Mouse (Mus musculus): ENCODE measurements around the gene Tex35.

The Tex35 gene

DNA sequence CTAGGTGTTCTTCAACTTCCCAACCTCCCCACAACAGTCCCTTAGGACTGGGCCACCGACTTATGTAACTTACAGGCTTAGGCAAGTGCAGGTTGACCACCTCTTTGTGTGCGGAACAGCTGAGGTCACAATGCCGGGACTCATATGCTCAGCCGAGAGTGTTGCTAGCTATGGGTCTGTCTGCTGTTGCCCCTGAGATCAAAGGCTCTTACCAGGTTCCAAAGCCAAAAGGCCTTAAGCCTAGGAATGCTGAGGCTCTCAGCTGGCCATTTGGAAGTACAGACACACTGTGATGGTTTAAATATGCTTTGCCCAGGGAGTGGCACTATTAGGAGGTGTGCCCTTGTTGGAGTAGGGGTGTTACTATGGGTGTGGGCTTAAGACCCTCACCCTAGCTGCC lies at the start of gene Tex35:
Tex35 (minus strand) TSS at position 101 of the 400 bp plus-strand sequence.
- DNase-seq (ENCODE audit: low spot score in 2 of 2): no peak

DNA sequence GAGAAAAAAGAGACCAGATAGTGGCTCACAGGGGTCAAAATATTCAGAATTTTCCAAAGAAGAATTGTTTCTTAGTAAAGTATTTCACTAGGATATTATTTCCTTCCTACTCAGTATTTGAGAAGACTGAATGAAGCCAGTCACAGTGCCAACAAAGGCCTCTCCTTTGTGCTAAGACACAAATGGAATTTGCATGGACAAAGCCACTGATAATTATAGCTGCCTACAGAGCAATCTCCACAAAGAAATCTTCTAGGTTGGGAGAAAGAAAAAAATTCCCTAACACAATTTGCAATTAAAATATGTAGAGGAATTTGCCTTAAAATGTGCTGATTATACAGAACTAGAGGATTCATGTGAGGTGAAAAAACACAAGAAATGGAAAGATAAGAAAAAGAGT lies 45.3 kb upstream of the Tex35 start:
- DNase-seq (ENCODE audit: low spot score in 2 of 2): no peak

DNA sequence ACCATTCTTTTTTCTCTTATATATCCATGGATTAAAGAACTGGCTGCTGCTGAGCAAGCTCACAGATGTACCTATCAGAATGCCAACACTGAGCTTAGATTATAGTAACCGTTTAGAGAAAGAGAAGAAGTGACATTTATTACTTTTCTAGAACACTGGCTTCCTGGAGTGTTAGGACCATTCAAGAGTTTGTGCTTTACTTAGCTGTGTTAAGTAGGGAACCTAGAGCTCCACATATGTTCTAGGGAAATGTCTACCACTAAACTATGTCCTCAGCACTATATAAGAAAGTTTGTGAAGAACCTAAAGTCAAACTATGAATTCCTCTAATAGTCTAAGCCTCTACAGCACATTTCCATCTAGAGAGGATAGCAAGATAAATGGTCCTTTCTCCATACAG lies 41.6 kb upstream of the Tex35 start:
- DNase-seq (ENCODE audit: low spot score in 2 of 2): no peak

DNA sequence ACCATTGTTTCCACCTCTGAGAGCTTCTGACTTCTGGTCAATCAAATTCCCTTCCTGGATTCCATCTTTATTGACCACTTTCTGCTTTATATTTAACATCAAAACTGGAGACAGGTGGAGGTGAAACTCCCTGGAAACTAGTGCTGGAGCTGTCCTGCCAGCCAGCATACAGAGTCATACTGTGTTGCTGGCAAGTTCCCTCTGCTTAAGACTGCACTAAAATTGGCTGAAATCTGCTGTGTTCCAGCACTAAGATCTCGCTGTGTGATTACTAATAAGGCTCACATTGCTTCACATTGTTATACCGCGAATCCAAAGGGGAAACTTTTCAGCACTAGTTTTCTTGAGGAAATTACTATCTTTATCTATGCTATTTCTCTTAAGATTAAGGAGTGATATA lies 36.1 kb upstream of the Tex35 start:
- DNase-seq (ENCODE audit: low spot score in 2 of 2): no peak

DNA sequence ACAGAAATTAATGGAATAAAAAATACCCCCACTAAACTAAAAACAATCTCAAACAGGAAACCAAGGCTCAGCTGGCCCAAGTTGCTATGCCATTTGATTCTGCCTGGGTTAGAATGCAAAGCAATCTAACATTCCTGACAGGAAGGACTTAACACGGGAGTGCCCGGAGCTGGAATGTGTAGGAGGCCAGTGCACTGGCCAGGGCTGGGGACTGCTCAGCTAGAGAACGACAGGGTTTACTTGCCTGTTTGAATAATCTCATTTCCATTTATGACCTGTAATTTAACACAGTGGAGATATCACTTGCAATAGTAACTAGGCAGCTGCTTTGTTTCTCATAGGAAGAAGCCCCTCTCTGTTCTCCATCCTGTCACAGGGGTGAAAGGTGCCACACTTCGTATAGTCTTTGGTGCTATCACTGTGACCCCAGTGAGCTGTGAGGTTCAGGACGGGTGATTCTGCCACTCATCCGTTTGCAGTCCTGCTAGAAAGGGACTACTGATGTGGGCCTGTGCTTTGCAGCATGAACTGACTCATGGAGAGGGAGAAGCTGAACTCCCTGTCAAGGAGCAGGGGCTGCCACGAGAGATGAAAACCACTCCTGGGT lies 34.9 kb upstream of the Tex35 start:
- no peak for DNase-seq (ENCODE audit: low spot score in 2 of 2)

DNA sequence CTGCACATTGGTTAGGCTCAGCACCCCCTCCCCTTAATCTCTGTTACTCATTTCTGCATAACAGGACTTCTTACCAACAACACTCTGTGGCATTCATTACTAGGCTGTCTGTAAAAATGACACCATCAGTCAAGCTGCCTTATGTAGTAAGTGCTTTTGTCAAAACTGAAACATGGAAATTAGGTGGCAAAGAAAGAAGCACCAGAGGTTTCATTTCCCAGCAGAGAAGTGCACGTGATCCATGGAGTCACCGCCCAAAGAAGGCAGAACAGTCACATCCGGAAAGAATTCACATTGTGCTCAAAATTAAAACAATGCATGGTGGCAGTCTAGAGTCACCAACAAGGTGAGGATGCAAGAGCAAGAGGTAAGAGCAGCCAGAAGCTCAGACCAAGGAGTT lies 32.5 kb upstream of the Tex35 start:
- no peak for DNase-seq (ENCODE audit: low spot score in 2 of 2)

DNA sequence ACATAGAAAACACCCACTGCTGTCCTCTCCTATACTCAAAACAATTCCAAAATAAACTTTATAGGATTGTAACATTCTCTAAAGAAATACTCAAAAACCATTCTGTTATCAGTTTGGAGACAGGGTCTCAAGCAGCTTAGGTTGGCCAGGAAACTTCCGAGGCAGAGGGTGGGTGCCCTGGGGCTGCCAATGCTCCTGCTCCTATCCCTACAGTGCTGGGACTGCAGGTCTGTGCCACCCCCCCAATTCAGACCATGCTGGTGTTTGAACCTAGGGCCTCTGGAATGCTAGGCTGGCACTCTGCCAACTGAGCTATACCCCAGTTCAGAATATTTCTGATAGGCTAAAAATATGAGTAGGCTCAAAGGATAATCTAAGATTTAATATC lies 29.4 kb upstream of the Tex35 start:
- DNase-seq (ENCODE audit: low spot score in 2 of 2): no peak

DNA sequence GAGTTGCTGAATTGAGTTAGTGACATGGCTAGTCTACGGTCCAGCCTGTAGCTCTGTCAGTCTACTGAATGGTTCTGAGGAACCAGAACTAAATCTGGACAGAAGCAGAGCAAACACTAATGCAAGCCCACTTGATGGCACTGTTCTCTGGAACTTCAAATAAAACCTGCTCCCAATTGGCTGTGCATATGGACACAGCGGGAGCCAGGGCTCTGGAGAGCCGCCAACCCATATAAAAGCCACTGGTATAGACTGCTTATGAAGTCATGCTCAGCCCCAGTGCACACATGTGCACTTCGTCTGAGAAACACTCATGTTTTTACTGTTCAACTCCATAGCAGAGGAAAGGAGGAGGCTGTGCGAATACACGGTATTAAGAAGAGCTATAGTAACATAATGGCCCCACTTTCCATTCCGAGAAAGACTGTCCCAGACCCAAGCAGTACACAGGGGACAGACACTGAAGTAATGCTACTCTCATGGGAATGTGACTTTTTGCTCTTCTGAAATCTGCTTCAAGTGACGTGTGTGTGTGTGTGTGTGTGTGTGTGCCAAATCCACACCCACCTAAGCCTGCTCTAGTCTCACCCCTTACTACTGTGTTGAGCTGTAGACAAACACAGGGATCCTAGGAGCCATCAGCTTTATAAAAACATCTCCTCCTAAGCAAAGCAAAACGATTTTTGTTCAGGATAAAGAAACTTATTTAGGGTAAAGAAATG lies 28.8 kb upstream of the Tex35 start:
- DNase-seq (ENCODE audit: low spot score in 2 of 2): no peak

DNA sequence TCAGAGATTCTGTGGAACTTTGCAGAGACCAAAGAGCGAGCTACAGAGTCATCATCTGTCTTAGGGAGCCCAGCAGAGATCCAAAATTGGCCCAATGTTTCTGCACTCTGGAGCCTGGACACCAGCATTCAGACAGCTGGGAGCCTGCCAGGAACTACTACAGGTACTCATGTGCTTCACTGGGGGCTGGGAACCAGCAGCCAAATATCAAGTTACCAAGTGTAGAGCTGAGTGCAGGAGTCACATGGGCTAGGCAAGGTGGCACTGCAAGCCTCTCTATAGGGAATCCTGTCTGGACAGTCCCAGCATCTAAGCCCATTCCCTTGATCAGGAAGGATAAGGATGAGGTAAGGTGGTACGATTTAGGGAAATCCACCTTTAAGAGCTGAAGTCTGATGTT lies 19.7 kb upstream of the Tex35 start:
- no peak for DNase-seq (ENCODE audit: low spot score in 2 of 2)

DNA sequence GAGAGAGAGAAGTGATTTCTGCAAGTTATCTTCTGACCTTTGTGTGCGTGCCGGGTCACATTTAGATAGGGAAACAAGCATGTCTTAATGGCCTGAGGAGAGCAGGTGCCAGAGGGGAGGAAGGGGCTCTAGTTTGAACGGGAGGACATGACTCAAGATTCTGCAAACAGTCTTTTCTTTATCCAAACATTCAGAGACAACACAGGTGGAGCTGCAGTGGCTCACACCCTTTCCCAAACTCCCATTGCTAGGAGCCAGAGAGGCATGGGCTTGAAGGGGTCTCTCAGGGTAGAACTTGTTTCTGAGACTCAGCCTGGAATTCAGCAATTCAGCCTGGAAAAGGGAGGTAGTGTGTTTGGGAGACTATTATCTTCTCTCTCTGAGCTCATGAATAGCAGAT lies 15.4 kb upstream of the Tex35 start:
- no peak for DNase-seq (ENCODE audit: low spot score in 2 of 2)

DNA sequence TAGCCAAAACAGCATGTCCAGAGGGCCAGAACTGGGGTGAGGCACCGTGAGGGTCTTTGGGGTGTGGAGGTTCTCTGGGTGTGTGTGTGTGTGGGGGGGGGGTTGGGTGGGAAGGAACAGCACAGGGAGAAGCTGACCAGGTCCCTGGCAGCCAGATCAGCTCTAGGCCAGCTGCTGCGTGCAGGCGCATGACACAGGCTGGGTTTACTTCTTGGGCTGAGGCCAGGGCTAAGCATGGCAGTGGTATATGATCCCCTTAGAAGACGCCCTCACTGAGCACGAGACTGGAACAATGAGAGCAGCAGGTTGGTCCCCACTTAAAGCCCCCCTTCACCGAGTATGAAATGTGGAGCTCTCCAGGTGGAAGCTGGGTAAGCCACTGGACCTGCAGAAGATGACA lies 10.7 kb upstream of the Tex35 start:
- no peak for DNase-seq (ENCODE audit: low spot score in 2 of 2)

DNA sequence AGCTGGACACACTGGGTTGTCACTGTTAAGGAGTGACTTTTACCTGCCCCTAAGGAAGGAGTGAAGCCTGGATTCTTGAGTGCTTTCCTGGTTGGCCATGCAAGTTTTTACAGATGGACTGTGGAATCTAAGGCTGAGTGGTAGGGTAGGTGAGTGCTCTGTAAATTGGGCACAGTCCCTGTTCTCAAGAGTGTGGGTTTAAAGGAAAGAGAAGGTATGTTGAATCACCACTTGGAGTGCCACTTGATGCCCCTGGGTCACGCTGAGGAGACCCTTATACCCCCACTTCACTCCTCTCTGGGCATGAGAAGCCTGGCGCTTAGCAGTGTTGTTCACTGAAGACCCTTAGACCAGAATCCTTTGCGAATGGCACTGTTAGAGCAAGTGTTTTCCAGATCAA lies 9.0 kb upstream of the Tex35 start:
- no peak for DNase-seq (ENCODE audit: low spot score in 2 of 2)

DNA sequence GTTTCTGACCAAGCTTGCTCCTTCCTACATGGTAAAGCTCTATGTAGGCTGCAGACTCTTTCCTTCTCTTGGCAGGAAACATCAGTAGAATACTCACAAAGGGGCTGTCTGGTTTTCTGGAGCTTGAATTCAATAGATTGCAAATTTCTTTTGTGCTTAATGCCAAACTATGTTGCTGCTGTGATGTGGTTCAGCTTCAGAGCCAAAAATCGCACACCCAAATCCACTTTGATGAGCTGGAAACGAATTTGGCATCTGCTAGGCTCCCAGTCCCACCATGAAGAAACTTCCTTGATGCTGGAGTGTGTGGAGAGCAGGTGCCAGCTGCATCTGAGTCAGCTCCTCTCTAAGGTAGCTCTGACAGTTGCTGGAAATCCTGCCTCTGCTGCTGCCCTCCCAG lies 6.0 kb upstream of the Tex35 start:
- DNase-seq (ENCODE audit: low spot score in 2 of 2): no peak

DNA sequence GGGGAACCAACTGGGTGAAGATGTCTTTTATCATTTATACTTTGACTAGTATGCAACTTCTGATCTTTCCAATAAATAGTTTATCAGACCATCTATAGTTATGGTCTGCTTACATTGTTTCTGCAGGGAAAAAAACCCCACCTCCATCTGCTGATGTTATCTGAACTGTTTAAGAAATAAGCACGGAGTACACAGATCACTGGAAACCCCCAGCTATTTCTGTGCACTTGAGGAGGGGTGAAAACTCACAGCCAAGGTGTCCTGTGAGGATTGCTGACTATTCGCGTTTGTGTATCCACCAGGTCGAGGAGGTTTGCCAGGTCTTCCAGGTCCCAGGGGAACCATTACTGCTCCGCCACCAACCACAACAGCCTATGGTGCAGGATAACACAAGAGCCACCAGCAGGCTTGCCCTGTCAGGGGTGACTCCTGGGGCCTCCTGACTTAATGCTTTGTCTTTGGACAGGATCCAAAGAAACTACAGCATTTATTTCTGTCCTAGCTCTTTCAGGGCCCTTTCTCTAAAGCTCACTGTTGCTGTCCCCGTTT lies 1.9 kb upstream of the Tex35 start:
- no peak for DNase-seq (ENCODE audit: low spot score in 2 of 2)

DNA sequence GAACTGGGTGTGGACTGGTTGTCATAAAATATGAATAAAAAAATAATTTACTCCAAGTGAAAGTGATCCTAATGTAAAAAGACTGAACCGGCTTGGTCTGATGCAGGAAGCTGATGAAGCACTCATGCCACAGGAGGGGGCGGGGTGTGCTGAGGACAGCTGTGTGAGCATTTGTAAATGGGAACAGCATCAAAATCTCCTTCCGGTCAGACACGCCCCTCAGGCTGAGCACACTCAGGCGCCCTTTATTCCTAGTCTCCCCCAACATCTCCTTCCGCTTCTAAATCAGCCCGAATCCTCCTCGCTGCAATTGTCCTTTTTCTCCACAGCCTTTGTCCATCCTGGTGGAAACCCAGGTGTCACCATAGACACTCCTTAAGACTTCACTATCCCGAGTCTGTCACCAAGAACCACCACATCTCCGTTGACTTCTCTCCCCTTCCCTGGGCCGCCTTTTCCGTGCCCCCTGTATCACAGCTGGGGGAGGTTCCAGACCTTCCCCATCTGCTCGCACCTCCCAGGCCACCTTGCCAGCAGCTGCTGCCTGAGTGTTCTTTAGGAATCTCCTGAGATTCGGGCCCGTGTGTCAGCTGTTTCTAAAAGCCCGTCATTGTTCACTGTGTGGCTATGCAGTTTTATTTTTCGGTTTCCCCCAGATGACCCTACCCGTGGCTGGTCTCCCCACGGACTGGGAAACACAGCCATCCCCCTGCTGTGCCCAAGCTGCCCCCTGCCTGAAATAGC lies 7.2 kb downstream of the Tex35 start:
- no peak for DNase-seq (ENCODE audit: low spot score in 2 of 2)

DNA sequence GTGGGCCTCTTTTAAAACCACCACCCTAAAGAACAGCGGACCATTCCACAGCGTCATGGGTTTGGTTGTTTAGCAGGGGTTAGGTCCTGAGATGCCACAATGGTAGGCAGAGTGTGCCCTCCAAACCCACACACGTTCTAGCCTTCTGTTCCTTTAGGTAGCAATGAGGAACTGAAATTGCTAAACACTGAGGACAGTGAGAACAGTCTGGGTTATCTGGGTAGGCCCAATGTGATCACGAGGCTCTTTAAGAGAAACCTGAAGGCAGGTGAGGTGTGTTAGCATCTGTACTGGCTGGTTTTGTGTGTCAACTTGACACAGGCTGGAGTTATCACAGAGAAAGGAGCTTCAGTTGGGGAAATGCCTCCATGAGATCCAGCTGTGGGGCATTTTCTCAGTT lies 12.9 kb downstream of the Tex35 start:
- no peak for DNase-seq (ENCODE audit: low spot score in 2 of 2)

DNA sequence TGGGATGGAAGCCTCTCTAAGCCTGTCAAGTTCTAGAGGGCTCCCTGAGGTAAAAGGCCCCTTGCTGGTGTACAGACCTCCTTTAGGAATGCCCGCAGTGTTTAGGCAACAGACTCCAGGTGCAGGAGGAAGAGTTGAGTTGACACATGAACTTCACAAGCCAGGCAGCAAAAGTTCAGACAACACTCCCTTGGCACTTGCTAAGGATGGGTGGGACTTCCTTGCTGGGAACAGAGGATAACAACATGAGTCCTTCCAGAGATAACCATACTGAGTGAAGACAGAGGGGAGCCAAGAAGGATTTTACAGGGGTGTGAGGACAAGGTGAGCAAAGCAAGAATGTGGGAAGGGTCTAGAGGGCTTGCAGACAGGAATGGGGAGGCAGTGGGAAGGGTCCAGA lies 15.9 kb downstream of the Tex35 start:
- DNase-seq (ENCODE audit: low spot score in 2 of 2): no peak

DNA sequence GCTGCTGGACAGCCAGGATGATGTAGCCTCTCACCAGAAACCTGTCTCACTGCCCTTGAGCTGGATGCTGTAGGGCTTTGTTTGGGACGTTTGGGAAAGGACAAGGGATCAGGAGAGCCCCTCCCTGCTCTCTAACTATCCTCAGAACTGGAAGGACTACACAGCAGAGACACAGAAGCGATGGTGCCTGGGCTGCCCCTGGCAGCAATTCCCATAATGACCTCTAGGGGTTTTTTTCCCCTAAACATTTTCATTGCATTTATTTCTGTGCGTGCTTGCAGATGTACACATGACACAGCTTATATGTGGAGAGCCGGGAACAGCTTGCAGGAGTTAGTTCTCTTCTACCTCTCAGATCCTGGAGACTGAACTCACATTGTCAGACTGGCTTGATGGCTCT lies 16.3 kb downstream of the Tex35 start:
- no peak for DNase-seq (ENCODE audit: low spot score in 2 of 2)

DNA sequence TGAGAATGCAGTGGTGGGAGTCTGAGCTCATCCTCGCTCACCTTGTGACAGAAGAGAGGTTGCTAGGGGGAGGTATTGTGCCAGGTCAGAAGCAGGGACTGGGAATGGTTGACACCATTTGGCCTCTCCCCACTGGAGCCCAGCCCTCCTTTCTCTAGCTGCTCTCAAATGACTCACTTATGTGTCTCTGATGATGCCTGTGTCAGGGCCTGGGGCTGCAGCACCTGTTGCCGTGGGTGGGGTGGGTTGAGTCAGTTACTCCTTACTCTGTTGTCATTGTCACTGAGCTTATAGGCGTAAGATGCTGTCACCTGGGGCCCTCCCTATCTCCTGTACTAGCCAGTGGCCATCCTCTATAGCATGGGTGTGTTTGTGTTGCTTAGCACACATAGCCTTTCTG lies 17.6 kb downstream of the Tex35 start:
- no peak for DNase-seq (ENCODE audit: low spot score in 2 of 2)

DNA sequence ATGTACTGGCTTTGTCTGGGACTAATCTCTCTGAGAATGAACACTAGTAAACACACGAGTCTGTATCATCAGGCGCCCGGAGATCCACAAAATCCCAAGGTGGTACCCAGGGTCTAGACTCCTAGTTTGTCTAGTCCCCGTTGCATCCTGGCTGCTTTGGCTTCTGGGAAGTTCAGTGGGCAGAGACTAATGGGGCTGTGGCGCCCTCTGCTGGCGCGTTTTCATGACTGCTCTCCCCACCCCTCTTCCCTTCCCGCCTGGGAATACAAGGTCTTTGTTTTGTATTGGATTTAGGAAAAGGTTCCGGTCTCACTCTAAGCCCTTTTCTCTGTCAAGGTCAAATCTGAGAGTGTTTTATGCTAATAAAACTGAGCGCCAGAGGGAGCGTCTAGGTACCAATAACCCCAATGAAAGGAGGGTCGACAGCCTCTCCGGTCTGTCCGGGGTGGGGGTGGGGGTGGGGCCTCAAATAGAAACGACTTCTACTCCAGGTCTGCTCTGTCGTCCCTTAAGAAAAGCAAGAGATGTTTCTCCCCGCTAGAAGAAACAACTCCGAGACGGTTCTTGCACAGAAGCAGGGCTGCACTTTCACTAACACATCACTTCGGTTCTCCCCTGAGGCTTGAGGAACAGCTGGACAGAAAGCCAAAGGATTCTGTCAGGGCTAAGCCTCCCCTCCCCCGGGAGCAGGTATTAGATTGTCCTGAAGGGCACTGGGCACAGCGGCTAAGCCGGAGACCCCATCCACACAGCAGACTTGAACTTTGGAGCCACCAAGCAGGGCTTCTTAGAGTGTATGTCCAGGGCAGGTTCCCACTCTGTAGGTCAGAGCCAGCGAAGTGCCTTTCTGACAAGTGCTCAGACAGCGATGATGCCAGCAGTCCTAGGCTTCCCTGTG lies 22.1 kb downstream of the Tex35 start:
- DNase-seq (ENCODE audit: low spot score in 2 of 2): peak in 1 of 2 experiments; percentile 36

DNA sequence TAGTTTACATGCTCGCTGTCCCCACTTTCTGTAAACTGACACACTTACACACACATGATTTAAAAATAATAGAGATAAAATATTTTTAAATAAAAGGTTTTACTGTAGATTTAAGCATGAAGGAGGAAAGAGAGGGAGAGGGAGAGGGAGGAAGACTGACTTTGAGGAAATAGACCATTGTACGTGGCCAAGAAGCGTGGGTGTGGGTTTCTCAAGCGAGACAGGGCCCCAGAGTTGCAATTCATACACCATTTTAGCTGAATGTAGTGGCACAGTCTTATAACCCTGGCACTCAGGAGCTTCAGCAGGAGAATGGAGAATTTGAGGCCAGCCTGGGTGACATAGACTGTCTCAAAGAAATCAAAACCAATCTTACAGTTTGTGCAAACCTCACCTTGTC lies 25.5 kb downstream of the Tex35 start:
- no peak for DNase-seq (ENCODE audit: low spot score in 2 of 2)

DNA sequence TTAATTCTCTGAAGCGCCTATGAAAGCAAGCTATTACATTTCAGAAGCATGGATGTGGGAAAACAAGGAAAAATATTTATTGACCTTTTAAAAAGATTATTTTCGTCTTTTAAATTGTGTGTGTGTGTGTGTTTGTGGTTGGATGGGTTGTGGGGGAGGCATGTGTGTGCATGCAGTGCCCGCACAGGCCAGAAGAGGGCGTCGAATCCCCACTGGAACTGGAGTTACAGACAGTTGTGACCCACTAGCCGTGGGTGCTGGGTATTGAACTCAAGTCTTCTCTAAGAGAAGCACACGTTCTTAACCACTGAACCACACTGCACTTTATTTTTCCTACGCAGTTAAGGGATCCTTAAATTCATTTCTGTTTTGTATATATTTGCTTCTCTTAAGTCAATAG lies 26.5 kb downstream of the Tex35 start:
- no peak for DNase-seq (ENCODE audit: low spot score in 2 of 2)

All from frontal cortex, postnatal 14 days (tissue).